Mouse (Mus musculus) embryonic facial prominence, embryonic 14.5 days (tissue): Measurements from ENCODE around the gene Ankib1. TPM values are rescaled to one million over a fixed set of nuclear protein-coding genes. Genes with fewer than 3 reads are reported as not detected.

ENCODE experiments used
- ATAC-seq: fragments of 200-750 bp; cut with Nextera tagmentation; 2 replicates; pipeline ENCODE4 v1.8.0; 2017; ENCODE audit warnings: low read depth, moderate number of reproducible peaks, moderate TSS enrichment
- DNase-seq: peaks from one replicate; pipeline ENCODE4 v3.0.0-alpha.2; 2015; ENCODE audit warnings: low spot score
- H3K27ac ChIP-seq: fragments of 300-500 bp; sonication (generic); replicated peaks from 2 replicates; pipeline ENCODE4 v1.5.1; 2014; ENCODE audit warnings: low read depth, mild to moderate bottlenecking, low read length, moderate library complexity
- H3K27me3 ChIP-seq: fragments of 300-500 bp; sonication (generic); replicated peaks from 2 replicates; pipeline ENCODE4 v1.6.1; 2014; ENCODE audit warnings: low read length; ENCODE audit not compliant: control insufficient read depth, insufficient read depth
- H3K36me3 ChIP-seq: fragments of 300-500 bp; sonication (generic); 2 replicates; pipeline ENCODE4 v1.6.1; 2014; ENCODE audit warnings: low read length, mixed read lengths; ENCODE audit not compliant: control insufficient read depth, insufficient read depth
- H3K4me1 ChIP-seq: fragments of 300-500 bp; sonication (generic); 2 replicates; pipeline ENCODE4 v1.6.1; 2014; ENCODE audit warnings: antibody characterized with exemption, low read length; ENCODE audit not compliant: control insufficient read depth, insufficient read depth
- H3K4me2 ChIP-seq: fragments of 300-500 bp; sonication (generic); 2 replicates; pipeline ENCODE4 v1.6.1; 2014; ENCODE audit warnings: low read depth, mild to moderate bottlenecking, low read length, moderate library complexity, mixed read lengths
- H3K4me3 ChIP-seq: fragments of 300-500 bp; sonication (generic); 2 replicates; pipeline ENCODE4 v1.5.1; 2014; ENCODE audit warnings: low read depth, mild to moderate bottlenecking, low read length
- H3K9ac ChIP-seq: fragments of 300-500 bp; sonication (generic); 2 replicates; pipeline ENCODE4 v1.6.1; 2014; ENCODE audit warnings: low read depth, mild to moderate bottlenecking, low read length, moderate library complexity, mixed read lengths
- H3K9me3 ChIP-seq: fragments of 300-500 bp; sonication (generic); 2 replicates; pipeline ENCODE4 v1.6.1; 2016; ENCODE audit warnings: low read length; ENCODE audit not compliant: control insufficient read depth
- WGBS: fragments of 180-500 bp; shearing (Covaris S2); extraction: QIAGEN DNeasy Blood & Tissue Kit; methylation state at CpG from one replicate; pipeline ENCODE4 v1.1.7; 2014; 5-methylcytosine and 5-hydroxymethylcytosine counted together
- microRNA-seq: library from miRNA; unstranded; fragments of <30 nt; microRNA quantifications from one replicate; pipeline ENCODE4, GENCODE M21; 2016; ENCODE audit warnings: borderline number of aligned reads
- polyA plus RNA-seq: library from polyadenylated mRNA; unstranded; fragments of >200 nt; fragmentation: Nextera tagmentation; extraction: Ambion mirVana; gene quantifications from 2 replicates; pipeline ENCODE4 v1.2.1, GENCODE M21; 2014

The Ankib1 gene
- polyA plus RNA-seq, 1 experiment from 2014 or later, result 13.2 TPM

- Histone ChIP-seq H3K27me3 (no peaks in the 10 kb centered on the region), H3K9me3 (no peaks in the 10 kb centered on the region), H3K27ac (peak overlapping the region; percentile 93), H3K4me2 (peak overlapping the region; percentile 68), H3K36me3 (peaks cover 26% of the 10 kb centered on the region), H3K9ac (peak overlapping the region; percentile 88), H3K4me1 (0 out of 2 replicates have a peak, but pooled peaks cover 5% of the 10 kb centered on the region), H3K4me3 (peak overlapping the region; percentile 95)
- DNase-seq (peak; percentile 89), ATAC-seq (peak; percentile 80)
- 0% methylated on average over 35 of the region's 60 CpGs for WGBS
Observed at GRCm38 (mm10) chr5:3646991-3647707, 155.6 kb downstream of the Ankib1 start.

- Histone ChIP-seq H3K9ac (peak overlapping the region; percentile 88), H3K36me3 (peaks cover 32% of the 10 kb centered on the region), H3K4me2 (peak overlapping the region; percentile 68), H3K27ac (peak overlapping the region; percentile 28; the same call in 1 of the 2 replicates), H3K27me3 (no peaks in the 10 kb centered on the region), H3K4me1 (0 out of 2 replicates have a peak, but pooled peaks cover 5% of the 10 kb centered on the region), H3K9me3 (no peaks in the 10 kb centered on the region), H3K4me3 (peak overlapping the region; percentile 95)
- 16% methylated on average over 6 of the region's 6 CpGs for WGBS
- ATAC-seq (no peak), DNase-seq (no peak)
Observed at GRCm38 (mm10) chr5:3646539-3646938, 156.2 kb downstream of the Ankib1 start.

- Histone ChIP-seq H3K4me1 (0 out of 2 replicates have a peak, but pooled peaks cover 5% of the 10 kb centered on the region), H3K9me3 (no peaks in the 10 kb centered on the region), H3K4me2 (no peak overlapping the region; the same call in 1 of the 2 replicates), H3K27ac (no peak overlapping the region), H3K36me3 (peaks cover 39% of the 10 kb centered on the region), H3K27me3 (no peaks in the 10 kb centered on the region), H3K9ac (no peak overlapping the region), H3K4me3 (no peak overlapping the region)
- WGBS, result 61% methylated on average over 6 of the region's 6 CpGs
- no peak for DNase-seq
- no peak for ATAC-seq
Observed at GRCm38 (mm10) chr5:3645326-3645725, 157.4 kb downstream of the Ankib1 start.

GRCm38 (mm10) chr5:3644621-3645020 is 158.1 kb downstream of the Ankib1 start:
- Histone ChIP-seq H3K27ac (no peak overlapping the region), H3K4me2 (no peak overlapping the region), H3K27me3 (no peaks in the 10 kb centered on the region), H3K9ac (no peak overlapping the region), H3K9me3 (no peaks in the 10 kb centered on the region), H3K36me3 (peaks cover 41% of the 10 kb centered on the region), H3K4me1 (0 out of 2 replicates have a peak, but pooled peaks cover 5% of the 10 kb centered on the region), H3K4me3 (no peak overlapping the region)
- ATAC-seq (no peak), DNase-seq (no peak)
- WGBS, result 92% methylated on average over 6 of the region's 6 CpGs

Small RNA genes lying within 50 kb of the gene (microRNA-seq; reads per million reads assigned to microRNA genes)
- gene Gm22926 (not detected), gene Gm26238 (not detected)

Other genes with a start within 250 kb of the Ankib1 start
- gene 1700109H08Rik, start 231.4 kb downstream of the Ankib1 start, polyA plus RNA-seq, result 1.5 and 1.6 TPM in 2 replicates
- 12.9 and 13.0 TPM in 2 replicates for gene Pex1, start 206.9 kb downstream of the Ankib1 start, polyA plus RNA-seq
- 11.4 TPM in 2 replicates for gene Rbm48, start 206.3 kb downstream of the Ankib1 start, polyA plus RNA-seq
- not detected in 2 replicates for gene Tmbim7, start 151.7 kb downstream of the Ankib1 start, polyA plus RNA-seq
- 65.2 and 65.8 TPM in 2 replicates for gene Gatad1, start 145.7 kb downstream of the Ankib1 start, polyA plus RNA-seq
- gene Krit1, start 259 bp upstream of the Ankib1 start, polyA plus RNA-seq, result 34.4 and 38.3 TPM in 2 replicates
- 0.26 TPM in 1 of 2 replicates, not detected in the other for gene Lrrd1, start 42.2 kb upstream of the Ankib1 start, polyA plus RNA-seq
- gene Mterf1a, start 91.0 kb upstream of the Ankib1 start, polyA plus RNA-seq, result 5.9 and 6.2 TPM in 2 replicates
- 110 and 115 TPM in 2 replicates for gene Akap9, start 125.1 kb upstream of the Ankib1 start, polyA plus RNA-seq